Mouse (Mus musculus): ENCODE measurements at regions not wholly inside any gene's neighbourhood (a gene's known extent, or its start where the extent isn't known, plus 50 kb on each side); places are given as distances from the start of the nearest gene placed in this dataset.

GRCm38 (mm10) chr13:90749741-90750140, 155.4 kb downstream of the Atp6ap1l start:
- ATAC-seq (replicated peaks; ENCODE audit: low FRiP score) (no peak), DNase-seq (ENCODE audit: low spot score) (no peak)
- H3K4me3 ChIP-seq (ENCODE audit: low read depth, low read length): no peak overlapping the region
- no peak overlapping the region for H3K27ac ChIP-seq (ENCODE audit: low read depth, low read length)
- H3K36me3 ChIP-seq (ENCODE audit: control insufficient read depth, insufficient read depth, low read length): no peaks in the 10 kb centered on the region
- WGBS: 74% methylated on average over 1 of the region's 1 CpGs
- no peak overlapping the region for H3K9ac ChIP-seq (ENCODE audit: low read depth, low read length)
- H3K4me2 ChIP-seq: no peak overlapping the region
- no peaks in the 10 kb centered on the region for H3K4me1 ChIP-seq (replicated peaks; ENCODE audit: control insufficient read depth, insufficient read depth, low read length)
- no peaks in the 10 kb centered on the region for H3K27me3 ChIP-seq (replicated peaks; ENCODE audit: control insufficient read depth, insufficient read depth, low read length)
- H3K9me3 ChIP-seq (ENCODE audit: control insufficient read depth, low read length): no peaks in the 10 kb centered on the region

DNA sequence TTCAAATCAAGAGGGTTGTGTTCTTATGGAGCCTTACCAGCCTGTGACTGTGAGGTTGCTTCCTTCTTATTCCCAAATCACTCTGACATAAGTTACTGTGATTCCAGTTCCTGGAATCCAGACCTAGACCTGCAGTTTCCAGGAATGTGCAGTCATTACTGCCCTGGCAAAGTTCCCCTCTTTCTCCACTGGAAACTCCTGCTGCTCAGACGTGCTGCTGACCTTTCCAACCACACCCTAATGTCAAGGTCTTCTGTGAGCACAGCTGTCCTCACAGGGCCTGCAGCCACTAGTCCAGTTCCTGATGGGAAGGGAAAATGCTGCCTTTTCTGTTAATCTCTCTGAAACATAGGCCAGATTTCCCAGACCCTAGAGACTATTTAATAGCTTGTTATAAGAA, 160.1 kb downstream of the Atp6ap1l start:
- Histone ChIP-seq H3K4me1 (replicated peaks; ENCODE audit: control insufficient read depth, insufficient read depth, low read length) (no peaks in the 10 kb centered on the region), H3K27ac (ENCODE audit: low read depth, low read length) (no peak overlapping the region), H3K27me3 (replicated peaks; ENCODE audit: control insufficient read depth, insufficient read depth, low read length) (no peaks in the 10 kb centered on the region), H3K9me3 (ENCODE audit: control insufficient read depth, low read length) (no peaks in the 10 kb centered on the region), H3K4me3 (ENCODE audit: low read depth, low read length) (no peak overlapping the region), H3K4me2 (no peak overlapping the region), H3K36me3 (ENCODE audit: control insufficient read depth, insufficient read depth, low read length) (no peaks in the 10 kb centered on the region), H3K9ac (ENCODE audit: low read depth, low read length) (no peak overlapping the region)
- 23% methylated on average over 1 of the region's 1 CpGs for WGBS
- ATAC-seq (replicated peaks; ENCODE audit: low FRiP score) (no peak), DNase-seq (ENCODE audit: low spot score) (no peak)

DNA sequence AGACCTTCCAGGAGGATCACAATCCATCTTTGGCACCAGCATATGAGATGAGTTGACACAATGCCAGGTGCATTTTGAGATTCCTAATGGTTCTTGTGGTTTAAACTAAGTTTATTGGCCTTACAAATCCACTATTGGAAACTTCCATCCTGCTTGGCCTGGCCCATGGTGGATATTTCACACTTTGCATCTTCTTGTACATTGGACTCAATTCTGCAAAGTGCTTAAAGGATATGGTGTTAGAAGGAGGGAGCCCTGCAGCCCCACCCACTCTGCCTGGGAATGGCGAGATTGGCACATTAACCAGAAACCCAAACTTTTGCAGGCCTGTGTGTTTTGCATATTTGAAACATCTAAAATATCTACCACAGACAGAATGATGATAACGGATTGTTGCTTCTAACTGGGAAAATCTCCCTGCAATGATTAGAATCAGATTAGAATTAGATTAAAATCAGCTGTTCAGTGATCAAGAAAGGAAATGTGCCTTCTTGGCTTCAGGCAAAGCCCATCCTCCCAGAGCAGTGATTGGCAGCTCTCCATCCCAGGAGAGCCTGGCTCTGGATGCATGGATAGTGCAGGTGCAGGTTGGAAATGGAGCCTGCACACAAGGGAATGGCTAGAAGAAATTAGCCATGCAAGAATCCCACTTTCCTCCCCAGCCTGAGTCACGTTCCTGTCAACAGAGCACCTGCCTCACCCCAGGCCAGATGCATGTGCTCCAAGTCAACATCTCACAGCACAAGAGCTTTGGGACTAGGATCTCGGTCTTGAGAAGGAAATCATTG, 162.3 kb downstream of the Atp6ap1l start:
- 73% methylated on average over 4 of the region's 4 CpGs for WGBS
- Histone ChIP-seq H3K4me1 (replicated peaks; ENCODE audit: control insufficient read depth, insufficient read depth, low read length) (no peaks in the 10 kb centered on the region), H3K4me2 (no peak overlapping the region), H3K9ac (ENCODE audit: low read depth, low read length) (no peak overlapping the region), H3K27me3 (replicated peaks; ENCODE audit: control insufficient read depth, insufficient read depth, low read length) (no peaks in the 10 kb centered on the region), H3K36me3 (ENCODE audit: control insufficient read depth, insufficient read depth, low read length) (no peaks in the 10 kb centered on the region), H3K4me3 (ENCODE audit: low read depth, low read length) (no peak overlapping the region), H3K9me3 (ENCODE audit: control insufficient read depth, low read length) (no peaks in the 10 kb centered on the region), H3K27ac (ENCODE audit: low read depth, low read length) (no peak overlapping the region)
- DNase-seq (ENCODE audit: low spot score) (no peak), ATAC-seq (replicated peaks; ENCODE audit: low FRiP score) (no peak)

- WGBS: 85% methylated on average over 1 of the region's 1 CpGs
- ATAC-seq (replicated peaks; ENCODE audit: low FRiP score) (no peak), DNase-seq (ENCODE audit: low spot score) (no peak)
- H3K4me3 ChIP-seq (ENCODE audit: low read depth, low read length): no peak overlapping the region
- no peak overlapping the region for H3K4me2 ChIP-seq
- H3K9ac ChIP-seq (ENCODE audit: low read depth, low read length): no peak overlapping the region
- H3K9me3 ChIP-seq (ENCODE audit: control insufficient read depth, low read length): no peaks in the 10 kb centered on the region
- H3K27ac ChIP-seq (ENCODE audit: low read depth, low read length): no peak overlapping the region
- no peaks in the 10 kb centered on the region for H3K4me1 ChIP-seq (replicated peaks; ENCODE audit: control insufficient read depth, insufficient read depth, low read length)
- no peaks in the 10 kb centered on the region for H3K36me3 ChIP-seq (ENCODE audit: control insufficient read depth, insufficient read depth, low read length)
- no peaks in the 10 kb centered on the region for H3K27me3 ChIP-seq (replicated peaks; ENCODE audit: control insufficient read depth, insufficient read depth, low read length)
Observed at GRCm38 (mm10) chr13:90739797-90740196, 165.4 kb downstream of the Atp6ap1l start.

GRCm38 (mm10) chr13:90738513-90738912, 166.6 kb downstream of the Atp6ap1l start:
- DNase-seq (ENCODE audit: low spot score) (no peak), ATAC-seq (replicated peaks; ENCODE audit: low FRiP score) (no peak)

DNA sequence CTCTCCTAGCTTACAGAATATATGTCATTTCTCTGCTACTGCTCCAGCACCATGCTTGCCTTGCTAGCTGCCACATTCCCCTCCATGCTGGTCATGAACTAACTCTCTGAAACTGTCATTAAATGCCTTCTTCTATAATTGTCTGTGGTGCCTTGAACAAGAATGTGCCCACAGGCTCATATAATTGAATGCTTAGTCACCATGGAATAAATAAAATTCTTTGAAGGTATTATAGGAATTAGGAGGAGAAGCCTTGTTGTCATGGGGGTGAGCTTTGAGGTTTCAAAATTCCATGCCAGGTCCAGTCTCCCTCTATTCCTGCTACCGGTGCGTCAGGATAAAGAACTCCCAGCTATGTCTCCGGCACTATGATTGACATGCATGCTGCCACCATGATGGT, 171.9 kb downstream of the Atp6ap1l start:
- Histone ChIP-seq H3K9ac (ENCODE audit: low read depth, low read length) (no peak overlapping the region), H3K4me2 (no peak overlapping the region), H3K4me3 (ENCODE audit: low read depth, low read length) (no peak overlapping the region), H3K4me1 (replicated peaks; ENCODE audit: control insufficient read depth, insufficient read depth, low read length) (no peaks in the 10 kb centered on the region), H3K27me3 (replicated peaks; ENCODE audit: control insufficient read depth, insufficient read depth, low read length) (no peaks in the 10 kb centered on the region), H3K27ac (ENCODE audit: low read depth, low read length) (no peak overlapping the region), H3K9me3 (ENCODE audit: control insufficient read depth, low read length) (no peaks in the 10 kb centered on the region), H3K36me3 (ENCODE audit: control insufficient read depth, insufficient read depth, low read length) (no peaks in the 10 kb centered on the region)
- ATAC-seq (replicated peaks; ENCODE audit: low FRiP score) (no peak), DNase-seq (ENCODE audit: low spot score) (no peak)
- 91% methylated on average over 3 of the region's 3 CpGs for WGBS

More at GRCm38 (mm10) chr13:90738513-90738912, 166.6 kb downstream of the Atp6ap1l start:
- Histone ChIP-seq H3K4me1 (replicated peaks; ENCODE audit: control insufficient read depth, insufficient read depth, low read length) (no peaks in the 10 kb centered on the region), H3K36me3 (ENCODE audit: control insufficient read depth, insufficient read depth, low read length) (no peaks in the 10 kb centered on the region), H3K27ac (ENCODE audit: low read depth, low read length) (no peak overlapping the region), H3K4me2 (no peak overlapping the region), H3K4me3 (ENCODE audit: low read depth, low read length) (no peak overlapping the region), H3K9ac (ENCODE audit: low read depth, low read length) (no peak overlapping the region), H3K9me3 (ENCODE audit: control insufficient read depth, low read length) (no peaks in the 10 kb centered on the region), H3K27me3 (replicated peaks; ENCODE audit: control insufficient read depth, insufficient read depth, low read length) (no peaks in the 10 kb centered on the region)
- WGBS: 82% methylated on average over 3 of the region's 3 CpGs

DNA sequence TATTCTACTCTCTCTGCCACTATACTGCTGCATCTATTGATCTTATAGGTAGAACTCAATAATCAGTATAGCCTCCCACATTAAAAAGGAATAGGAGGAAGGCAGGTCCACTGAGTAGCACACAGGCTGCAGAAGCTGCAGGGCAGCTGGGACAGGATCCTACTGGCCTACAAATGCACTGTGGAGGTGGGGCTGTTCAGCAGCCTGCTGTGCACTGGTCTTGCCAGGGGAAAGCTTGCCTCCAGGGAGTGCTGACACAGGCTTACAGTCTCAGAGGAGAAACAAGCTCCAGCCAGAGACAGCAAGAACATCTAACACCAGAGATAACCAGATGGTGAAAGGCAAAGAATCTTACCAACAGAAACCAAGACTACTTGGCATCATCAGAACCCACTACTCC, 176.1 kb downstream of the Atp6ap1l start:
- Histone ChIP-seq H3K27me3 (replicated peaks; ENCODE audit: control insufficient read depth, insufficient read depth, low read length) (no peaks in the 10 kb centered on the region), H3K36me3 (ENCODE audit: control insufficient read depth, insufficient read depth, low read length) (no peaks in the 10 kb centered on the region), H3K4me2 (no peak overlapping the region), H3K27ac (ENCODE audit: low read depth, low read length) (no peak overlapping the region), H3K9ac (ENCODE audit: low read depth, low read length) (no peak overlapping the region), H3K4me1 (replicated peaks; ENCODE audit: control insufficient read depth, insufficient read depth, low read length) (0 out of 2 replicates have a peak, but pooled peaks cover 2% of the 10 kb centered on the region), H3K4me3 (ENCODE audit: low read depth, low read length) (no peak overlapping the region), H3K9me3 (ENCODE audit: control insufficient read depth, low read length) (no peaks in the 10 kb centered on the region)
- DNase-seq (ENCODE audit: low spot score): no peak
- no peak for ATAC-seq (replicated peaks; ENCODE audit: low FRiP score)

- no peak overlapping the region for H3K4me3 ChIP-seq (ENCODE audit: low read depth, low read length)
- no peaks in the 10 kb centered on the region for H3K36me3 ChIP-seq (ENCODE audit: control insufficient read depth, insufficient read depth, low read length)
- 0 out of 2 replicates have a peak, but pooled peaks cover 2% of the 10 kb centered on the region for H3K4me1 ChIP-seq (replicated peaks; ENCODE audit: control insufficient read depth, insufficient read depth, low read length)
- no peaks in the 10 kb centered on the region for H3K27me3 ChIP-seq (replicated peaks; ENCODE audit: control insufficient read depth, insufficient read depth, low read length)
- no peaks in the 10 kb centered on the region for H3K9me3 ChIP-seq (ENCODE audit: control insufficient read depth, low read length)
- no peak overlapping the region for H3K4me2 ChIP-seq
- no peak for DNase-seq (ENCODE audit: low spot score)
- no peak overlapping the region for H3K27ac ChIP-seq (ENCODE audit: low read depth, low read length)
- no peak overlapping the region for H3K9ac ChIP-seq (ENCODE audit: low read depth, low read length)
- 67% methylated on average over 4 of the region's 4 CpGs for WGBS
- no peak for ATAC-seq (replicated peaks; ENCODE audit: low FRiP score)
Observed at GRCm38 (mm10) chr13:90727816-90728215, 177.3 kb downstream of the Atp6ap1l start.
